Mouse (Mus musculus): ENCODE results near the gene Pdk2. TPM values are rescaled to one million over a fixed set of nuclear protein-coding genes. Genes with fewer than 3 reads are reported as not detected.

Pdk2 gene
- total and polyA plus RNA-seq, 3 experiments: 3.9 to 40.3 (median 37.8) TPM

GRCm38 (mm10) chr11:94992754-94993606 lies 48.2 kb downstream of the Pdk2 start:
- H3K27me3 ChIP-seq (ENCODE audit: insufficient read depth, low read length): no peaks in the 10 kb centered on the region
- ATAC-seq (ENCODE audit: extremely low read depth, insufficient number of reproducible peaks, low FRiP score, poor library complexity, severe bottlenecking) (no peak), DNase-seq (ENCODE audit: low spot score) (peak; percentile 43)
- TF ChIP-seq GATA2 (IDR thresholded peaks at IDR 0.05; ENCODE audit: borderline replicate concordance, low read depth, low read length) (no peak), GATA1 (IDR thresholded peaks at IDR 0.05; ENCODE audit: borderline replicate concordance, low read length) (no peak), CTCF (IDR thresholded peaks at IDR 0.05; ENCODE audit: low read depth, low read length) (no peak), POLR2AphosphoS5 (IDR thresholded peaks at IDR 0.05; ENCODE audit: insufficient replicate concordance, low read depth, low read length) (no peak), TAL1 (conservative IDR thresholded peaks at IDR 0.05; ENCODE audit: low read depth, low read length) (no peak)
- H3K36me3 ChIP-seq (replicated peaks): peaks cover 62% of the 10 kb centered on the region
- H3K4me1 ChIP-seq (ENCODE audit: insufficient read depth, low read depth, low read length): peaks cover 91% of the 10 kb centered on the region
- H3K9me3 ChIP-seq (replicated peaks): no peaks in the 10 kb centered on the region
- peak overlapping the region; percentile 93 for H3K4me3 ChIP-seq (ENCODE audit: low read depth, low read length)

GRCm38 (mm10) chr11:94992480-94992753 lies 48.7 kb downstream of the Pdk2 start:
- no peaks in the 10 kb centered on the region for H3K27me3 ChIP-seq (ENCODE audit: insufficient read depth, low read length)
- peaks cover 91% of the 10 kb centered on the region for H3K4me1 ChIP-seq (ENCODE audit: insufficient read depth, low read depth, low read length)
- no peak for ATAC-seq (ENCODE audit: extremely low read depth, insufficient number of reproducible peaks, low FRiP score, poor library complexity, severe bottlenecking)
- no peaks in the 10 kb centered on the region for H3K9me3 ChIP-seq (replicated peaks)
- peak overlapping the region; percentile 93 for H3K4me3 ChIP-seq (ENCODE audit: low read depth, low read length)
- no peak for DNase-seq (ENCODE audit: low spot score)
- TF ChIP-seq CTCF (IDR thresholded peaks at IDR 0.05; ENCODE audit: low read depth, low read length) (no peak), TAL1 (conservative IDR thresholded peaks at IDR 0.05; ENCODE audit: low read depth, low read length) (no peak), GATA2 (IDR thresholded peaks at IDR 0.05; ENCODE audit: borderline replicate concordance, low read depth, low read length) (no peak), GATA1 (IDR thresholded peaks at IDR 0.05; ENCODE audit: borderline replicate concordance, low read length) (no peak), POLR2AphosphoS5 (IDR thresholded peaks at IDR 0.05; ENCODE audit: insufficient replicate concordance, low read depth, low read length) (no peak)
- peaks cover 56% of the 10 kb centered on the region for H3K36me3 ChIP-seq (replicated peaks)

- TF ChIP-seq GATA2 (IDR thresholded peaks at IDR 0.05; ENCODE audit: borderline replicate concordance, low read depth, low read length): no peak
- TF ChIP-seq CTCF (IDR thresholded peaks at IDR 0.05; ENCODE audit: low read depth, low read length): no peak
- TF ChIP-seq TAL1 (conservative IDR thresholded peaks at IDR 0.05; ENCODE audit: low read depth, low read length): no peak
- TF ChIP-seq GATA1 (IDR thresholded peaks at IDR 0.05; ENCODE audit: borderline replicate concordance, low read length): no peak
- peaks cover 91% of the 10 kb centered on the region for H3K4me1 ChIP-seq (ENCODE audit: insufficient read depth, low read depth, low read length)
- H3K36me3 ChIP-seq (replicated peaks): peaks cover 51% of the 10 kb centered on the region
- DNase-seq (ENCODE audit: low spot score) (no peak), ATAC-seq (ENCODE audit: extremely low read depth, insufficient number of reproducible peaks, low FRiP score, poor library complexity, severe bottlenecking) (no peak)
- H3K27me3 ChIP-seq (ENCODE audit: insufficient read depth, low read length): no peaks in the 10 kb centered on the region
- no peaks in the 10 kb centered on the region for H3K9me3 ChIP-seq (replicated peaks)
- H3K4me3 ChIP-seq (ENCODE audit: low read depth, low read length): peak overlapping the region; percentile 93
These were observed 49.3 kb downstream of the Pdk2 start for GRCm38 (mm10) chr11:94991641-94992479.

- DNase-seq (ENCODE audit: low spot score) (peak; percentile 90), ATAC-seq (ENCODE audit: extremely low read depth, insufficient number of reproducible peaks, low FRiP score, poor library complexity, severe bottlenecking) (peak; percentile 50; the same call in 1 of the 2 replicates)
- Histone ChIP-seq H3K4me1 (ENCODE audit: insufficient read depth, low read depth, low read length) (peaks cover 82% of the 10 kb centered on the region), H3K36me3 (replicated peaks) (peaks cover 42% of the 10 kb centered on the region), H3K4me3 (ENCODE audit: low read depth, low read length) (peak within 1 kb of the TSS; percentile 93), H3K27me3 (ENCODE audit: insufficient read depth, low read length) (no peaks in the 10 kb centered on the region), H3K9me3 (replicated peaks) (no peaks in the 10 kb centered on the region)
- TF ChIP-seq TAL1 (conservative IDR thresholded peaks at IDR 0.05; ENCODE audit: low read depth, low read length) (no peak), CTCF (IDR thresholded peaks at IDR 0.05; ENCODE audit: low read depth, low read length) (0 out of 2 replicates have a peak, but pooled peaks have one; percentile 24)
These were observed 50.2 kb downstream of the Pdk2 start, which contains the start of gene Ppp1r9b for GRCm38 (mm10) chr11:94990749-94991577. Gene Ppp1r9b (plus strand): TSS chr11:94991035.

- peaks cover 34% of the 10 kb centered on the region for H3K36me3 ChIP-seq (replicated peaks)
- H3K9me3 ChIP-seq (replicated peaks): no peaks in the 10 kb centered on the region
- ATAC-seq (ENCODE audit: extremely low read depth, insufficient number of reproducible peaks, low FRiP score, poor library complexity, severe bottlenecking) (no peak), DNase-seq (ENCODE audit: low spot score) (no peak)
- H3K4me3 ChIP-seq (ENCODE audit: low read depth, low read length): peak overlapping the region; percentile 93
- H3K4me1 ChIP-seq (ENCODE audit: insufficient read depth, low read depth, low read length): peaks cover 77% of the 10 kb centered on the region
- no peaks in the 10 kb centered on the region for H3K27me3 ChIP-seq (ENCODE audit: insufficient read depth, low read length)
- TF ChIP-seq GATA1 (IDR thresholded peaks at IDR 0.05; ENCODE audit: borderline replicate concordance, low read length) (no peak), POLR2AphosphoS5 (IDR thresholded peaks at IDR 0.05; ENCODE audit: insufficient replicate concordance, low read depth, low read length) (no peak), CTCF (IDR thresholded peaks at IDR 0.05; ENCODE audit: low read depth, low read length) (no peak), GATA2 (IDR thresholded peaks at IDR 0.05; ENCODE audit: borderline replicate concordance, low read depth, low read length) (no peak), TAL1 (conservative IDR thresholded peaks at IDR 0.05; ENCODE audit: low read depth, low read length) (no peak)
These were observed 50.9 kb downstream of the Pdk2 start for GRCm38 (mm10) chr11:94990102-94990748.
